Mouse (Mus musculus): ENCODE measurements around the gene Ltbp1. TPM values are rescaled to one million over a fixed set of nuclear protein-coding genes. Genes with fewer than 3 reads are reported as not detected.

Ltbp1 gene
- polyA plus RNA-seq, 1 experiment: 3.7 TPM

GRCm38 (mm10) chr17:75347414-75347813 lies 342.0 kb downstream of the Ltbp1 start:
- H3K4me1 ChIP-seq (ENCODE audit: control insufficient read depth, insufficient read depth, insufficient read length): no peaks in the 10 kb centered on the region
- H3K27ac ChIP-seq (ENCODE audit: insufficient read depth, low read length): no peak overlapping the region

GRCm38 (mm10) chr17:75349109-75349508 lies 343.7 kb downstream of the Ltbp1 start:
- H3K4me3 ChIP-seq (ENCODE audit: extremely low read depth, insufficient read depth, insufficient read length): no peak overlapping the region
- H3K27ac ChIP-seq (ENCODE audit: insufficient read depth, low read length): no peak overlapping the region
- H3K27me3 ChIP-seq (ENCODE audit: control insufficient read depth, insufficient read depth, low read length): no peaks in the 10 kb centered on the region
- H3K36me3 ChIP-seq (ENCODE audit: control insufficient read depth, insufficient read depth, low read length): no peaks in the 10 kb centered on the region
- no peaks in the 10 kb centered on the region for H3K4me1 ChIP-seq (ENCODE audit: control insufficient read depth, insufficient read depth, insufficient read length)
- 76% methylated on average over 8 of the region's 8 CpGs for WGBS
- no peak for TF ChIP-seq POLR2A (IDR thresholded peaks at IDR 0.05; ENCODE audit: low read depth, low read length)
- no peak for DNase-seq (ENCODE audit: low read depth in 1 of 2, low spot score in 2 of 2)

More at GRCm38 (mm10) chr17:75347414-75347813, 342.0 kb downstream of the Ltbp1 start:
- Histone ChIP-seq H3K4me3 (ENCODE audit: extremely low read depth, insufficient read depth, insufficient read length) (no peak overlapping the region), H3K27me3 (ENCODE audit: control insufficient read depth, insufficient read depth, low read length) (no peaks in the 10 kb centered on the region), H3K36me3 (ENCODE audit: control insufficient read depth, insufficient read depth, low read length) (no peaks in the 10 kb centered on the region)
- DNase-seq (ENCODE audit: low read depth in 1 of 2, low spot score in 2 of 2): no peak
- TF ChIP-seq POLR2A (IDR thresholded peaks at IDR 0.05; ENCODE audit: low read depth, low read length) (no peak), CTCF (IDR thresholded peaks at IDR 0.05; ENCODE audit: extremely low read depth, insufficient read depth, insufficient read length, insufficient replicate concordance) (no peak)
- 97% methylated on average over 4 of the region's 4 CpGs for WGBS

- H3K4me1 ChIP-seq (ENCODE audit: control insufficient read depth, insufficient read depth, insufficient read length): no peaks in the 10 kb centered on the region
- H3K27ac ChIP-seq (ENCODE audit: insufficient read depth, low read length): no peak overlapping the region
- H3K27me3 ChIP-seq (ENCODE audit: control insufficient read depth, insufficient read depth, low read length): no peaks in the 10 kb centered on the region
- H3K36me3 ChIP-seq (ENCODE audit: control insufficient read depth, insufficient read depth, low read length): no peaks in the 10 kb centered on the region
- no peak for DNase-seq (ENCODE audit: low read depth in 1 of 2, low spot score in 2 of 2)
- no peak overlapping the region for H3K4me3 ChIP-seq (ENCODE audit: extremely low read depth, insufficient read depth, insufficient read length)
- TF ChIP-seq CTCF (IDR thresholded peaks at IDR 0.05; ENCODE audit: extremely low read depth, insufficient read depth, insufficient read length, insufficient replicate concordance) (no peak), POLR2A (IDR thresholded peaks at IDR 0.05; ENCODE audit: low read depth, low read length) (no peak)
- WGBS: 79% methylated on average over 3 of the region's 3 CpGs
Measured at GRCm38 (mm10) chr17:75349602-75350001, 344.2 kb downstream of the Ltbp1 start.

DNA sequence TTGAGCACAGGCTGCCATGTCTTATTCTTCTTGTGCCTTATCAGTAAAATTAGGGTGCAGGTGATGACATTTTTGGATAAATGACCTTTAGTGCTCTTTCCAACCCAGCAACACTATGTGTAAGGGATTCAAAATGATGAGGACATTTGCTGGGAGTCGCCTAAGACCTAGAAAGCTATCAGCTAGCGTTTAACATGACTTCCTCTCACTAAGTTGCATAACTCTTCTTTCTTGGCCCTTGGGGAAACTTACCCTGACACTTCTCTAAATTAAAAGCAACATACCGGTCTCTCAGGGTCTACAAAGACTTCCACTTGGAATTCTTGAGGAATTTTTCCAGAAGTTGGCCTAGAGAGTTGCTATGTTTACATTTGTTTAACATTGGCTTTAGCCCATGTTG lies 348.0 kb downstream of the Ltbp1 start:
- WGBS: 63% methylated on average over 3 of the region's 3 CpGs
- TF ChIP-seq POLR2A (IDR thresholded peaks at IDR 0.05; ENCODE audit: low read depth, low read length) (no peak), CTCF (IDR thresholded peaks at IDR 0.05; ENCODE audit: extremely low read depth, insufficient read depth, insufficient read length, insufficient replicate concordance) (no peak)
- Histone ChIP-seq H3K27ac (ENCODE audit: insufficient read depth, low read length) (no peak overlapping the region), H3K4me1 (ENCODE audit: control insufficient read depth, insufficient read depth, insufficient read length) (no peaks in the 10 kb centered on the region), H3K4me3 (ENCODE audit: extremely low read depth, insufficient read depth, insufficient read length) (no peak overlapping the region), H3K36me3 (ENCODE audit: control insufficient read depth, insufficient read depth, low read length) (no peaks in the 10 kb centered on the region), H3K27me3 (ENCODE audit: control insufficient read depth, insufficient read depth, low read length) (no peaks in the 10 kb centered on the region)
- no peak for DNase-seq (ENCODE audit: low read depth in 1 of 2, low spot score in 2 of 2)

- Histone ChIP-seq H3K36me3 (ENCODE audit: control insufficient read depth, insufficient read depth, low read length) (no peaks in the 10 kb centered on the region), H3K4me3 (ENCODE audit: extremely low read depth, insufficient read depth, insufficient read length) (no peak overlapping the region), H3K4me1 (ENCODE audit: control insufficient read depth, insufficient read depth, insufficient read length) (no peaks in the 10 kb centered on the region), H3K27me3 (ENCODE audit: control insufficient read depth, insufficient read depth, low read length) (no peaks in the 10 kb centered on the region), H3K27ac (ENCODE audit: insufficient read depth, low read length) (no peak overlapping the region)
- 80% methylated on average over 5 of the region's 5 CpGs for WGBS
- DNase-seq (ENCODE audit: low read depth in 1 of 2, low spot score in 2 of 2): no peak
- TF ChIP-seq POLR2A (IDR thresholded peaks at IDR 0.05; ENCODE audit: low read depth, low read length): no peak
- TF ChIP-seq CTCF (IDR thresholded peaks at IDR 0.05; ENCODE audit: extremely low read depth, insufficient read depth, insufficient read length, insufficient replicate concordance): no peak
Measured at GRCm38 (mm10) chr17:75355431-75355830, 350.1 kb downstream of the Ltbp1 start.

DNA sequence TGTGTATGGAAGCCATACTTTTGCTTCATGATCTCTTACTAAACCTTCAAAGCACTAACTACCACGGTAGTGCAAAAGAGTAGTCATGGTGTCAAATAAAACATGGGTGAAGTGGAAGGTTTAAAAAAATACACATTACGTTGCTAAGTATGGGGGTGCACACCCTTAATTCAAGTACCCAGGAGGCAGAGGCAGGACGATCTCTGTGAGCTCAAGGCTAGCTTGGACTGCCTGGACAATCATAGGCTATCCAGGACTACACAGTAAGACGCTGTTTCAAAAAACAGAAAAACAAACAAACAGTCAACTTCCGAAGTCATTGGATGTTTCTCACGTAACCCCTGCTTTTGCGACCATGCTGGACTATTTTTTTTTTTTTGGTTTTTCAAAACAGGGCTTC lies 354.7 kb downstream of the Ltbp1 start:
- Histone ChIP-seq H3K4me3 (ENCODE audit: extremely low read depth, insufficient read depth, insufficient read length) (no peak overlapping the region), H3K36me3 (ENCODE audit: control insufficient read depth, insufficient read depth, low read length) (no peaks in the 10 kb centered on the region), H3K27ac (ENCODE audit: insufficient read depth, low read length) (no peak overlapping the region), H3K27me3 (ENCODE audit: control insufficient read depth, insufficient read depth, low read length) (no peaks in the 10 kb centered on the region), H3K4me1 (ENCODE audit: control insufficient read depth, insufficient read depth, insufficient read length) (no peaks in the 10 kb centered on the region)
- WGBS: 92% methylated on average over 7 of the region's 7 CpGs
- no peak for DNase-seq (ENCODE audit: low read depth in 1 of 2, low spot score in 2 of 2)
- TF ChIP-seq POLR2A (IDR thresholded peaks at IDR 0.05; ENCODE audit: low read depth, low read length) (no peak), CTCF (IDR thresholded peaks at IDR 0.05; ENCODE audit: extremely low read depth, insufficient read depth, insufficient read length, insufficient replicate concordance) (no peak)

DNA sequence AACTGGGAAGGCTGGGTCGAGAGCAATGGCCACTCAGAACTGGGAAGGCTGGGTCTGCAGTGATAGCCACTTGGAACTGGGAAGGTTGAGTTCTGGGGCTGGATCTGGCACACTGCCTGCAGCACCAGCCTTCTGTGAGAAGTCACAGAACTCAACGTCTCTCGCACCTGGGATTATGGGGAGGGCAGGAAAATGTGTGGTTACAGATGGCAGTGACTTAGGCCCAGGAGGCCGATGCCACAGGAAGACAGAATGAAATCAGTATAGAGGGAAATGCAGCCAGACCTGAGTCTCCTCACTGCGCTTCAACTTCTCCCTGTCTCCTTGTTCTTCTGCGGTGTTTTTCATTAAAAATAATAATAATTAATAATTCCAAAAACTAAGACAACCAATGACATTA lies 361.0 kb downstream of the Ltbp1 start:
- no peaks in the 10 kb centered on the region for H3K27me3 ChIP-seq (ENCODE audit: control insufficient read depth, insufficient read depth, low read length)
- no peak overlapping the region for H3K27ac ChIP-seq (ENCODE audit: insufficient read depth, low read length)
- DNase-seq (ENCODE audit: low read depth in 1 of 2, low spot score in 2 of 2): no peak
- no peak overlapping the region for H3K4me3 ChIP-seq (ENCODE audit: extremely low read depth, insufficient read depth, insufficient read length)
- WGBS: 18% methylated on average over 6 of the region's 6 CpGs
- TF ChIP-seq POLR2A (IDR thresholded peaks at IDR 0.05; ENCODE audit: low read depth, low read length): no peak
- no peaks in the 10 kb centered on the region for H3K36me3 ChIP-seq (ENCODE audit: control insufficient read depth, insufficient read depth, low read length)
- H3K4me1 ChIP-seq (ENCODE audit: control insufficient read depth, insufficient read depth, insufficient read length): no peaks in the 10 kb centered on the region

Measured in spleen, adult 2 months (tissue).